Mouse (Mus musculus) macrophage (primary cell): ENCODE data around the gene Slc22a22. TPM values are rescaled to one million over a fixed set of nuclear protein-coding genes. Genes with fewer than 3 reads are reported as not detected.
"Not testable (repeated sequence)": the region's sequence is repeated elsewhere in the genome, so short reads cannot be mapped to it uniquely, and the experiment has no call there.

ENCODE experiments used
- H3K27ac ChIP-seq: fragments of 350-480 bp; formaldehyde crosslinking; 2 replicates; pipeline ENCODE4 v1.9.0; 2021
- H3K36me3 ChIP-seq: fragments of 350-480 bp; formaldehyde crosslinking; 2 replicates; pipeline ENCODE4 v1.9.0; 2021; ENCODE audit errors: inconsistent target
- H3K4me3 ChIP-seq: fragments of 350-480 bp; formaldehyde crosslinking; 2 replicates; pipeline ENCODE4 v1.9.0; 2021; ENCODE audit errors: inconsistent target
- H3K79me2 ChIP-seq: fragments of 350-480 bp; formaldehyde crosslinking; 2 replicates; pipeline ENCODE4 v1.9.0; 2021; ENCODE audit errors: inconsistent target
- WGBS: methylation state at CpG from one replicate; pipeline ENCODE4 v1.1.7; 2026; ENCODE audit warnings: inconsistent platforms; ENCODE audit not compliant: missing documents; 5-methylcytosine and 5-hydroxymethylcytosine counted together
- polyA plus RNA-seq: library from polyadenylated mRNA; stranded (reverse); fragments of 250-400 nt; gene quantifications from 3 replicates; pipeline ENCODE4 v1.2.4, GENCODE M21; 2018; ENCODE audit warnings: inconsistent platforms

Slc22a22 gene
- polyA plus RNA-seq, 1 experiment from 2014 or later = not detected

- no peak overlapping the region for H3K4me3 ChIP-seq
- H3K27ac ChIP-seq = no peak overlapping the region
- H3K79me2 ChIP-seq = no peaks in the 10 kb centered on the region
- no peaks in the 10 kb centered on the region for H3K36me3 ChIP-seq
Measured at GRCm38 (mm10) chr15:57276411-57276810, 201.0 kb downstream of the Slc22a22 start.

GRCm38 (mm10) chr15:57240061-57240460 is 237.4 kb downstream of the Slc22a22 start:
- H3K36me3 ChIP-seq, H3K4me3 ChIP-seq, H3K79me2 ChIP-seq, H3K27ac ChIP-seq: not testable (repeated sequence)
- 100% methylated on average over 1 of the region's 1 CpGs for WGBS

GRCm38 (mm10) chr15:57230439-57230838 is 247.0 kb downstream of the Slc22a22 start:
- H3K79me2 ChIP-seq = no peaks in the 10 kb centered on the region
- no peak overlapping the region for H3K4me3 ChIP-seq
- H3K27ac ChIP-seq = no peak overlapping the region
- no peaks in the 10 kb centered on the region for H3K36me3 ChIP-seq

GRCm38 (mm10) chr15:57205315-57205714 is 272.1 kb downstream of the Slc22a22 start:
- WGBS = 50% methylated on average over 3 of the region's 3 CpGs
- Histone ChIP-seq H3K36me3 (no peaks in the 10 kb centered on the region), H3K79me2 (no peaks in the 10 kb centered on the region), H3K4me3 (no peak overlapping the region), H3K27ac (no peak overlapping the region)

- Histone ChIP-seq H3K27ac (no peak overlapping the region), H3K4me3 (no peak overlapping the region), H3K79me2 (no peaks in the 10 kb centered on the region)
Measured at GRCm38 (mm10) chr15:57204444-57204930, 272.9 kb downstream of the Slc22a22 start.

More at GRCm38 (mm10) chr15:57204444-57204930, 272.9 kb downstream of the Slc22a22 start:
- H3K36me3 ChIP-seq = no peaks in the 10 kb centered on the region
